Mouse (Mus musculus) spleen, postnatal 10 days (tissue): ENCODE results near the gene Gzmc.
"Not testable (repeated sequence)": the region's sequence is repeated elsewhere in the genome, so short reads cannot be mapped to it uniquely, and the experiment has no call there.

Experiments
- DNase-seq, 2 experiments: peaks; one replicate each; pipeline ENCODE4 v3.0.0; 2021 to 2022; ENCODE audit warnings: low spot score in 2 of 2

Gzmc gene

DNA sequence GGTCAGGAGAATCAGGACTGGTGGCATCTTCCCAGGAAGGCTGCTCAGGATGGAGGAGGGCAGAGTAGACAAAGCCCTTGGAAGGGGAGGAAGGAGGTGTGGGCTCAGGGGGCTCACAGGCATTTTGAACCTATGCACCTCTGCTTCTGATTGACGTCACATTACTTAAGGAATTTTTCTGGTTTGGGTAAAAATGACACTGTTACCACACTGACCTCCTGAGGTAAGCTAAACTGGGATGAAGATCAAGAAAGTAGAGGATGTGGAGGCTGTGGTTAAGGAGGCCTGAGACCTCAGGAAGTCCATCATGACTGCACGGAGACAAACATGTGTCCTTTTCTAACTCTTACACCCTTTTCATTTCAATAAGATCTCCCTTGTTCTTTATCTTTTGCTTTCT, at the start of gene Gzmc:
Gene Gzmc (minus strand): TSS at position 101 of the 400 bp plus-strand sequence.
- no peak for DNase-seq

DNA sequence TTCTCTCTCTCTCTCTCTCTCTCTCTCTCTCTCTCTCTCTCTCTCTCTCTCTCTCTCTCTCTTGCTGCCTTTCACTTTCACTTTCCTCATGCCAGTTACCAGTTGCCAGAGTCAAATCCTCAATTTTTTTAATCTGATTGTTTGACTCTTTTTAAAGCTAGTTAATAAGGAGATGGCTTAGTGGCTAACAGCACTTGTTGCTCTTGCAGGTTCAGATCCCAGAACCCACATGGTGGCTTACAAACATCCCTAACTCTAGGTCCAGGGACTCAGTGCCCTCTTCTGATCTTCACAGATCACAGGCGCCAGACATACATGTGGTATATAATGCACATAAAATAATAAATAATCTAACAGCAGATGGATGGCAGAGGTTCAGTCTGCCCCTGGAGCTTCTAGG, 49.4 kb upstream of the Gzmc start:
- DNase-seq: no peak

DNA sequence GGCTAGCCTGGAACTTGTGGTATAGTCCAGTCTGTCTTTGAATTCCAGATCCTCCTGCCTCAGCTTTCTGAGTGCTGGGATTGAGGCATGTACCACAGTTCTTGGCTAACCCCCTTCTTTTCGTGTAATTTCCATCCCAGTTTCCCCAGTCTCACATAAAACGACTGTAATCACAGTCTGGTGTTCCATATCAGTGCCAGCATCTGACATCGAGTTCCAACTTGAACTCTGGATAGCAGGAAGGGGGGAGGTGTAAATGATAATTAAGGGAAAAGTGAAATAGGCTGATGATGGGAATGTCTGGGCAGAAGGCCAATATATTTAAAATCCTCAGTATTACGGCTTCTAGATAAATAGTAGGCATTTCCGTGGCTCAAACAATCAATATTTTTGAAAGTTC, 46.6 kb upstream of the Gzmc start:
- no peak for DNase-seq

DNA sequence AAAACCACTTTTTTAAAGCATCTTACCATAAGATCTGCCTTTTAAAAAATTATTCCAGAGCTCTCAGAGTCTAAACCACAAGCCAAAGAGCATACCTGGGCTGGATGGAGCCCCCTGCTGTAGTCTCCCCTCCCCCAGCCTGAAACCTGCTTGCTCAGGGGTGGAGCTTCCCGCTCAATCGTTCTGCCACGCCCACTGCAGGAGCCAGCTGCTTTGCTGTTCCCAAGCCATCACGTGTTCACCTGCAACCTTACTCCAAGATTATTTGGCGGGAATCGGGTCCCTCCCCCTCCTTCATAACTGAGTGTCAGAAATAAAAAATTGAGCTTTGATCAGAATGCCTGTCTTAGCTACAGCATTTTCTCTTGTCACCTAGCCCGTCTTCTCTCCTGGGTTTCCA, 44.2 kb upstream of the Gzmc start:
- not testable (repeated sequence) for DNase-seq

DNA sequence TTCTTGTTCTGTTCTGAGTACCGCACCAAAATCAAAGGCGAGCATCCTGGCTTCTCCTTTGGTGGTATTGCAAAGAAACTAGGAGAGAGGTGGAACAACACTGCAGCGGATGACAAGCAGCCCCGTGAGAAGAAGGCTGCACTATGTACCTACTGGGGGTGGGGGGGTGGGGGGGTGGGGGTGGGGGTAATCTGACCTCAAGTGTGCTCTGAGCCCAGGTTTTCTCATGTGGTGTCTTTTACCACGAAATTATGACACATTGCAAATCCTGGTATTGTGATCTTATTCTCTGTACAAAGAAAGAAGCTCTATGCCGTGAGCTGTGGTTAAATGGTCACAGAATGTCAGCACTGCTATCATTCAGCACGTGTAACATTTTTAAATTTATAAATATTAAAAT, 41.6 kb upstream of the Gzmc start:
- DNase-seq: not testable (repeated sequence)

DNA sequence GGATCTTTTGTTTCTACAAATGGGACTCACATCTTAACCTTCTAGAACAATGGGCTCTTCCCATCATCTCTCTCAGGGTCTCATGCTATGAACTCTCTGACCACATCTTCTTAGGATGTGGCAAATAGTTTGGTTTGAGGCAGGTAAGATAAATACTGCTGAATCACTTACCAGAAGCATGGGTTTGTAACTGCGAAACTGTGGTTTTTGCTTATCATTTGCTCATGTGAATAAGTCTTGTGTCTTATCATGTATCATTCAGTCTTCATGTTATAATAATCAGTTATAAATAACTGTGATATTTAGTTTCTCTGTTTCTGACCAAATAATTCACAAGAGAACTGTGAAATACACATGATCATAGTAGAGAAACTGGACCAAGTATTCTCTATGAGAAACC, 31.7 kb upstream of the Gzmc start:
- DNase-seq: no peak

DNA sequence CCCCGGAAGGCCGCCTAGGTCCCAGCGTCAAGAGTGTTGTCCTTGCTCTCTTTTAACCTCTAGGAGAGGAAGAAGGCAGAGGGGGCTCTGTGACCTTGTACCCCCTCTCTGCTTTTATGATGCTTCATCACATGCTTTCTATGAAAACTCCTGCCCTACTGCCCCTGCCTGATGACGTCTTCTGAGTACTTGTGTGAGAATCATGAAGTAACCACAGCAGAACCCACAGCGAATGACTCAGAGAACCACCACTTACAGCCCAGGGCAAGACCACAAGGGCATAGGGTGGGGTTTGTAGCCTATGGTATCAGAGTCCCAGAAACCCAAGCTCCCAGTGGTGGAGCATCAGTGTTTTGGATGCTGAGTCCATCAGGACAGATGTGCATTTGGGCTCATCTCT, 27.7 kb upstream of the Gzmc start, which contains the start of gene Gzmb:
Gene Gzmb (minus strand): TSS at position 108 of the 400 bp plus-strand sequence.
- no peak for DNase-seq

DNA sequence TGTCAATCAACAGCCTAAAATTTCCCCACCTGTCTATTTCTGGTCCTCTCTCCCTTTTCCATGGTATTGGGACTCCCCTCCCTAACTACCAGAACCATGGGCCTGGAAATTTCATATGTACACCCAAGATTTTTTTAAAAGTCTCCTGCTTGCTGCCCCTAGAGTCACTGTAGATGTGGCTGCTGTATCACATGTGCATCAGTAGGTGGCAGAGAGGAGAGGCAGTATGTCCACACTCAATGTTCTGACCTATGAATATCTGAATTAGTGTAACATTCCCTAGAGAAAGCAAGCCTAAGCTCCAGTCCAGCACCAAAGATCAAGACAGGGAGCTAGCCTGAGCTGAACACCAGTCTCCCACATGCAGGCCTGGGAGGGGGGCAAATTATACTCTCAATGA, 6.0 kb upstream of the Gzmc start:
- no peak for DNase-seq

DNA sequence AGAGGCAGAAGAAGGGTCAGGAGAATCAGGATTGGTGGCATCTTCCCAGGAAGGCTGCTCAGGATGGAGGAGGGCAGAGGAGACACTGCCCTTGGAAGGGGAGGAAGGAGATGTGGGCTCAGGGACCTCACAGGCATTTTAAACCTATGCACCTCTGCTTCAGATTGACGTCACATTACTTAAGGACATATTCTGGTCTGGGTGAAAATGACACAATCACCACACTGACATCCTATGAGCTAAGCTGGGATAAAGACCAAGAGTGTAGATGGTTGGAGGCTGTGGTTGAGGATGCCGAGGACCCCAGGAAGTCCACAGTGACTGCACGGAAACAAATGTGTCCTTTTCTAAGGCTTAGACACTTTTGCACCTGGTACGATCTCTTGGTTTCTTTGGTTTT, 23.1 kb downstream of the Gzmc start, which contains the start of gene Gzmf:
Gene Gzmf (minus strand): TSS at position 101 of the 400 bp plus-strand sequence.
- no peak for DNase-seq

DNA sequence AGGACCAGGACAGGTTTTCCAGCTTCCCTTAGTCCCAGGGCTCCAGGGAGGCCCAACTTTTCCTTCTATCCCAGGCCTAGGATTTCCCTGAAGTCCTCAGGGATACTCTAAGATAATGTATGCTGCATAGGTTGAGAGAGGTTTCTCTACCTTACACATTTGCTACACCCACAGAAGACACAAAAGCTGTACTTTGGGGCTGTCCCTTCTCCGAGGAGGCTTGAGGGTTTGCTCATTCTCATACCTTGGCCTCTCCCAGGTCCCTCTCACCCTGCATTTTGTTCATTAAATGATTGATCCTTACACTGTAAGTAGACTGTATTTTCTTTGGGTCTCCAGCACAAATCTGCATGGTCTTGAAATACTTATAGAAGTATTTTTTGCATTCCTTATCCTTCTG, 28.8 kb downstream of the Gzmc start:
- DNase-seq: no peak

DNA sequence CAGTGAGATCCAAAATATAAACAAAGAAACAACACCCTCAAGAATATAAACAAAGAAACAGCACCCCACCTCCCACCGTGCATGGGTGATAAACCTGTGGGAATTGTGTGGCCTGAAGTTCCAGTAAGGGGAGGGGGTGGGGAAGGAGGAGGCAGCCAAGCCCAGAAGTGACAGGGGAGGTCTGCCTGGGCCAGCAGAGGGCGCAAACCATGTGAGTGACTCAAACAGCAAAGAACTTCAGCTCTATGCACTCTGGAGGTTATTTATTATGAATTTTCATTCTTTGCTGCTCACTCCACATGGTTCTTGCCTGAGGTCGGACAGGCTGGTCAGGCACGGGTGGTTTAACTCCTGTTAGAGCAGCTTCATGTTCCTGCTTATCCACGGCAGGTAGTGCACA, 29.4 kb downstream of the Gzmc start:
- DNase-seq: peak in 1 of 2 experiments; percentile 52

DNA sequence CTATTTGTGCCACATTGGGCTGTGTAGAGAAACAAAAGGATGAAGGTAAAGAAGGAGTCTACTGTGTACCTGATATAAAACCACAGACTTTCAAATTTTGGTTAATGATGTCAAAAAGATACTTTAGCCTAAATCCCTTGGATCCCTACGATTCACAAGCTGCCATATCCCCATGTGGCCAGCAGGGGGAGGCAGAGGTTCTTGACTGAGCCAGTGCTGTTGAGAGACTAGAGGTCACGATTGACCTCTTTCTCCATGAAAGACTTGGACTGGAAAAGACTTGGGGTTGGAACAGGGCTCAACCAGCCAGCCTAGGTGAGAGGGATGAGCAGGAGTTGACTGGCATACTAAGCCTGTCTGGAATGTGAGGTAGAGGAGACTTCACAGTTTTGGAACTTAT, 30.5 kb downstream of the Gzmc start:
- DNase-seq: peak; percentile 41 to 74

DNA sequence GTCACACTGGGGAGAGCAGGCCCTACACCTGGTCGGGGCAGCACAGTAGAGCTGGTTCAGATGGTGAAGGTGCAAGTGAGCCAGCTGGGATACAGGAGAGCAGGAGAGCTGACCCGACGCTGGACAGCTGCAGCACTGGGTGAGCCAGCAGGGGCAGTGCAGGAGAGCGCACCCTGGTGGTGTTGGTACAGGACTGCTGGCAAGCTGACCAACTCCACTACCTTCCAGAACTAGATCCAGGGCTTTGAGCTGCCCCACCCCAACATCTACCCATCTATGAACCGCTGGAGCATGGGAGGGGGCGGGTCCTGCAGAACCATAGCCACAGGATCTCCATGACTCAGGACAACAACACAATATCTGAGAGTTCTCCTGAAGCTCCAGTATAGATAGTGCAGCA, 47.5 kb downstream of the Gzmc start:
- peak in 1 of 2 experiments; percentile 19 for DNase-seq

DNA sequence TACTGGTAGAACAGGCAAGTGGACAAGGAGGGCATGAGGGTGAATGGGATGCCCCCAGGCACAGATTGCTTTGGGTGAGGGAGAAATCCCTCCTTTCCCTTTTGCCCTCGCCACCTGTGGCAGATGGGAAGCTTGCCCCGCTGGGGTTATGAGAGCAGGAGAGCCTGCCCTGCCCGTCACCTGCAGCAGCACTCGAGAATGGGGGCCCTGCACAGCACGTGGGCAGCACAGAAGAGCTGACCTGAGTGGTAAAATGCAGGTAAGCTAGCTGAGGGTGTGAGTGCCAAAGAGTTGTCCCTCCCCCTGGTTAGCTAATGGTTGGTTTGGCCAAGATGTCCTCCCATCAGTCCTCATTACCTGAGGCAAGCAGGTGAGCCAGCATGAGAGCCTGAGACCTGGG, 47.9 kb downstream of the Gzmc start:
- no peak for DNase-seq
